Comparison of ENCODE assay signal across 34 mouse cellular contexts in genomic region chr16:35664847-35665246, GRCm38 (mm10).
"Had no signal": no experiment of that assay in that cellular context is flagged by ENCODE, and none has a peak within 500 bp of the region (broad histone marks: within the 10 kb centered on the region; RNA-seq: fewer than 3 reads in every experiment).

No protein-coding gene starts in this region.

- H3K27ac ChIP-seq: heart, embryonic 10.5 days; heart, embryonic 13.5 days; heart, embryonic 15.5 days; hindbrain, embryonic 10.5 days; hindbrain, embryonic 12.5 days; hindbrain, embryonic 13.5 days; hindbrain, embryonic 14.5 days; hindbrain, embryonic 15.5 days; hindbrain, postnatal 0 days; intestine, embryonic 15.5 days; kidney, embryonic 15.5 days; kidney, postnatal 0 days; layer of hippocampus, adult 2 months had no signal

- H3K4me2 ChIP-seq: heart, embryonic 11.5 days; heart, embryonic 12.5 days; heart, embryonic 13.5 days; heart, embryonic 15.5 days; hindbrain, embryonic 12.5 days; hindbrain, embryonic 13.5 days; hindbrain, embryonic 14.5 days; hindbrain, embryonic 15.5 days; intestine, embryonic 15.5 days; kidney, embryonic 15.5 days had no signal

- DNase-seq: heart, postnatal 10 days; heart, postnatal 14 days; heart, postnatal 36 days; heart, postnatal 4 days; kidney, adult 11 months; kidney, adult 18-20 months; kidney, adult 2 months; kidney, adult 8-10 months; kidney, adult 9 months; kidney, postnatal 10 days; kidney, postnatal 14 days; kidney, postnatal 25 days; kidney, postnatal 36 days; kidney, postnatal 4 days; layer of hippocampus, adult 9-11 months; layer of hippocampus, postnatal 36 days had no signal

- H3K27me3 ChIP-seq: hindbrain, embryonic 15.5 days had no signal

- H3K4me3 ChIP-seq: heart, embryonic 10.5 days; heart, embryonic 12.5 days; heart, embryonic 13.5 days; heart, embryonic 15.5 days; hindbrain, embryonic 10.5 days; hindbrain, embryonic 12.5 days; hindbrain, embryonic 13.5 days; hindbrain, embryonic 15.5 days; intestine, embryonic 15.5 days; kidney, embryonic 15.5 days; layer of hippocampus, adult 2 months had no signal

- H3K9ac ChIP-seq: heart, embryonic 12.5 days; heart, embryonic 13.5 days; heart, embryonic 15.5 days; hindbrain, embryonic 12.5 days; hindbrain, embryonic 13.5 days; hindbrain, embryonic 14.5 days; hindbrain, embryonic 15.5 days; intestine, embryonic 15.5 days; kidney, embryonic 15.5 days had no signal

- ATAC-seq: inflammation-experienced regulatory T-cells, adult 6 months; intestine, embryonic 15.5 days; intestine, embryonic 16.5 days; intestine, postnatal 0 days had no signal

- H3K36me3 ChIP-seq: heart, embryonic 10.5 days; heart, embryonic 12.5 days; heart, embryonic 13.5 days; heart, embryonic 15.5 days; hindbrain, embryonic 15.5 days; intestine, embryonic 15.5 days; kidney, embryonic 15.5 days had no signal

- H3K9me3 ChIP-seq: heart, embryonic 10.5 days; heart, embryonic 12.5 days; heart, embryonic 13.5 days; heart, embryonic 15.5 days; hindbrain, embryonic 10.5 days; hindbrain, embryonic 12.5 days; hindbrain, embryonic 13.5 days; hindbrain, embryonic 15.5 days; intestine, embryonic 15.5 days; kidney, embryonic 15.5 days had no signal
